8 mouse cellular contexts compared by ENCODE assay signal in genomic region chr8:47370421-47371080, GRCm38 (mm10).
DNase-seq lines count a peak whose midpoint lies in the region; ATAC-seq and TF ChIP-seq lines count a peak whose summit lies in the region.

No protein-coding gene starts in this region.

- POLR2A ChIA-PET in Patski (lab: Charles Lee) = interaction anchor here (0.6 to 2.1 kb wide), 2 partner anchors 259 to 353 kb away, joined by 3 to 8 read pairs; no protein-coding TSS in a partner anchor

- no peak for DNase-seq in Patski (ENCODE audit: low read depth, low spot score)
- peak; percentile 83 for DNase-seq in cerebellum, adult 8-10 months
- peak; percentile 74 to 80 for DNase-seq in frontal cortex, postnatal 10 days (ENCODE audit: low spot score in 2 of 2)
- DNase-seq in hindlimb bud, embryonic 11.5 days (ENCODE audit: extremely low spot score, low read depth, low spot score) = peak; percentile 76
- DNase-seq in left cerebral cortex, adult 2 months (ENCODE audit: extremely low spot score in 1 of 2, low spot score in 2 of 2) = peak; percentile 87
- peak; percentile 88 for DNase-seq in midbrain, embryonic 10.5 days (ENCODE audit: low spot score)
- DNase-seq in right cerebral cortex, postnatal 36 days (ENCODE audit: low spot score in 2 of 2) = peak; percentile 78 to 84

- H3K36me3 ChIP-seq in midbrain, embryonic 10.5 days = no peaks in the 10 kb centered on the region

- H3K27me3 ChIP-seq in Patski = no peaks in the 10 kb centered on the region
- peaks cover 15% of the 10 kb centered on the region; the same call in 1 of the 2 replicates for H3K27me3 ChIP-seq in midbrain, embryonic 10.5 days (ENCODE audit: low read depth, poor library complexity, severe bottlenecking)

- 0 out of 2 replicates have a peak, but pooled peaks cover 3% of the 10 kb centered on the region for H3K9me3 ChIP-seq in midbrain, embryonic 10.5 days (replicated peaks)

- peak; percentile 96 for TF ChIP-seq CTCF in Patski (IDR thresholded peaks at IDR 0.05)
- TF ChIP-seq CTCF in left cerebral cortex, adult 2 months (IDR thresholded peaks at IDR 0.05) = peak; percentile 96

- CTCF ChIA-PET in Patski (lab: Charles Lee) = interaction anchor here (0.9 to 4.0 kb wide), 31 partner anchors 8 to 423 kb away, joined by 3 to 93 read pairs (median 4); no protein-coding TSS in a partner anchor

- no peak for ATAC-seq in Patski
- no peak for ATAC-seq in erythroid progenitor cell, adult 5-6 weeks (replicated peaks; ENCODE audit: low FRiP score, poor library complexity, severe bottlenecking)

- intact Hi-C loops in left cerebral cortex, adult 2 months (cut with DNase I) = loop anchor here (1.0 to 10.0 kb wide), 6 partner anchors 168 to 1123 kb away; no protein-coding TSS in a partner anchor

- in situ Hi-C loops in Patski (cut with MboI; ENCODE audit: low pct_unique_long_range_greater_than_20kb) = loop anchor here (5.0 kb wide), 1 partner anchor 353 kb away; no protein-coding TSS in a partner anchor

- 33% methylated on average over 15 of the region's 15 CpGs for WGBS in midbrain, embryonic 10.5 days

- peak overlapping the region; percentile 51 for H3K27ac ChIP-seq in left cerebral cortex, adult 2 months
- no peak overlapping the region for H3K27ac ChIP-seq in midbrain, embryonic 10.5 days (replicated peaks)

- H3K4me1 ChIP-seq in midbrain, embryonic 10.5 days = peaks cover 9% of the 10 kb centered on the region

- peak overlapping the region; percentile 32 for H3K4me3 ChIP-seq in left cerebral cortex, adult 2 months
- H3K4me3 ChIP-seq in midbrain, embryonic 10.5 days = no peak overlapping the region
